Mouse (Mus musculus): ENCODE results near the gene Mxd3. TPM values are rescaled to one million over a fixed set of nuclear protein-coding genes. Genes with fewer than 3 reads are reported as not detected.

The Mxd3 gene
- 1 to 10 TPM in 1 of 2 experiments, under 1 TPM in 1; 0.85 to 1.4 TPM for total RNA-seq (2021)

- DNase-seq (ENCODE audit: low spot score in 2 of 2) = peak; percentile 78 to 84
- intact Hi-C loops (cut with DNase I) = loop anchor here (5.0 kb wide), 2 partner anchors 72 to 187 kb away; no protein-coding TSS in a partner anchor
Measured at GRCm38 (mm10) chr13:55329683-55330566, at the start of gene Mxd3. Mxd3 (minus strand) TSS chr13:55329823.

- intact Hi-C loops (cut with DNase I) = no loop called here
- no peak for DNase-seq (ENCODE audit: low spot score in 2 of 2)
Measured at GRCm38 (mm10) chr13:55378907-55379580, 49.4 kb upstream of the Mxd3 start.

GRCm38 (mm10) chr13:55375877-55376276 is 46.3 kb upstream of the Mxd3 start:
- intact Hi-C loops (cut with DNase I) = no loop called here
- DNase-seq (ENCODE audit: low spot score in 2 of 2) = no peak

- DNase-seq (ENCODE audit: low spot score in 2 of 2) = no peak
- intact Hi-C loops (cut with DNase I) = no loop called here
Measured at GRCm38 (mm10) chr13:55374206-55374924, 44.7 kb upstream of the Mxd3 start.

GRCm38 (mm10) chr13:55371740-55372139 is 42.1 kb upstream of the Mxd3 start:
- no peak for DNase-seq (ENCODE audit: low spot score in 2 of 2)
- intact Hi-C loops (cut with DNase I) = no loop called here

- DNase-seq (ENCODE audit: low spot score in 2 of 2) = peak in 1 of 2 experiments; percentile 65
- intact Hi-C loops (cut with DNase I) = no loop called here
Measured at GRCm38 (mm10) chr13:55371007-55371681, 41.5 kb upstream of the Mxd3 start.

- intact Hi-C loops (cut with DNase I) = no loop called here
Measured at GRCm38 (mm10) chr13:55370234-55370633, 40.6 kb upstream of the Mxd3 start.

GRCm38 (mm10) chr13:55369531-55370114 is 40.0 kb upstream of the Mxd3 start, which contains the start of gene Rgs14:
Rgs14 (plus strand) TSS chr13:55369732.
- DNase-seq (ENCODE audit: low spot score in 2 of 2) = peak; percentile 64 to 72
- intact Hi-C loops (cut with DNase I) = no loop called here

More at GRCm38 (mm10) chr13:55370234-55370633, 40.6 kb upstream of the Mxd3 start:
- no peak for DNase-seq (ENCODE audit: low spot score in 2 of 2)

- no peak for DNase-seq (ENCODE audit: low spot score in 2 of 2)
- intact Hi-C loops (cut with DNase I) = no loop called here
Measured at GRCm38 (mm10) chr13:55368401-55368800, 38.8 kb upstream of the Mxd3 start.

- intact Hi-C loops (cut with DNase I) = no loop called here
- peak; percentile 98 to 100 for DNase-seq (ENCODE audit: low spot score in 2 of 2)
Measured at GRCm38 (mm10) chr13:55362453-55363060, 32.9 kb upstream of the Mxd3 start, which contains the start of gene Lman2. Lman2 (minus strand) TSS chr13:55362783.

- intact Hi-C loops (cut with DNase I) = no loop called here
- peak in 1 of 2 experiments; percentile 45 for DNase-seq (ENCODE audit: low spot score in 2 of 2)
Measured at GRCm38 (mm10) chr13:55361974-55362452, 32.4 kb upstream of the Mxd3 start.

- intact Hi-C loops (cut with DNase I) = no loop called here
- no peak for DNase-seq (ENCODE audit: low spot score in 2 of 2)
Measured at GRCm38 (mm10) chr13:55361145-55361544, 31.5 kb upstream of the Mxd3 start.

GRCm38 (mm10) chr13:55346745-55347144 is 17.1 kb upstream of the Mxd3 start:
- intact Hi-C loops (cut with DNase I) = no loop called here
- DNase-seq (ENCODE audit: low spot score in 2 of 2) = no peak

GRCm38 (mm10) chr13:55344286-55344685 is 14.7 kb upstream of the Mxd3 start:
- DNase-seq (ENCODE audit: low spot score in 2 of 2) = peak in 1 of 2 experiments; percentile 77
- intact Hi-C loops (cut with DNase I) = no loop called here

- no peak for DNase-seq (ENCODE audit: low spot score in 2 of 2)
- intact Hi-C loops (cut with DNase I) = no loop called here
Measured at GRCm38 (mm10) chr13:55342469-55342868, 12.8 kb upstream of the Mxd3 start.

GRCm38 (mm10) chr13:55339259-55339658 is 9.6 kb upstream of the Mxd3 start:
- intact Hi-C loops (cut with DNase I) = no loop called here
- no peak for DNase-seq (ENCODE audit: low spot score in 2 of 2)

- no peak for DNase-seq (ENCODE audit: low spot score in 2 of 2)
- intact Hi-C loops (cut with DNase I) = no loop called here
Measured at GRCm38 (mm10) chr13:55338131-55339054, 8.8 kb upstream of the Mxd3 start.
